Mouse (Mus musculus) megakaryocyte-erythroid progenitor cell, adult 5-6 weeks (primary cell): ENCODE results near the gene Nadk. TPM values are rescaled to one million over a fixed set of nuclear protein-coding genes. Genes with fewer than 3 reads are reported as not detected.

Experiments
- ATAC-seq: replicated peaks from 2 replicates; pipeline ENCODE4 v1.8.0; 2016; ENCODE audit warnings: mild to moderate bottlenecking, inconsistent platforms; ENCODE audit not compliant: severe bottlenecking, poor library complexity, low FRiP score, low TSS enrichment
- total RNA-seq, 2 experiments: library from RNA; stranded (forward) in 1 of 2; stranded (reverse) in 1 of 2; fragments of 200-1000, 215-1000 nt in 1 of 2; fragments of >200 nt in 1 of 2; fragmentation: Nextera tagmentation in 1 of 2; gene quantifications; 2 replicates each; pipeline ENCODE4 v1.2.3; 2014 to 2017

Gene Nadk
- total RNA-seq (2014; fragmentation: Nextera tagmentation), result 76.3 and 86.5 TPM in 2 replicates
- 49.9 and 65.2 TPM in 2 replicates for total RNA-seq (2017)

DNA sequence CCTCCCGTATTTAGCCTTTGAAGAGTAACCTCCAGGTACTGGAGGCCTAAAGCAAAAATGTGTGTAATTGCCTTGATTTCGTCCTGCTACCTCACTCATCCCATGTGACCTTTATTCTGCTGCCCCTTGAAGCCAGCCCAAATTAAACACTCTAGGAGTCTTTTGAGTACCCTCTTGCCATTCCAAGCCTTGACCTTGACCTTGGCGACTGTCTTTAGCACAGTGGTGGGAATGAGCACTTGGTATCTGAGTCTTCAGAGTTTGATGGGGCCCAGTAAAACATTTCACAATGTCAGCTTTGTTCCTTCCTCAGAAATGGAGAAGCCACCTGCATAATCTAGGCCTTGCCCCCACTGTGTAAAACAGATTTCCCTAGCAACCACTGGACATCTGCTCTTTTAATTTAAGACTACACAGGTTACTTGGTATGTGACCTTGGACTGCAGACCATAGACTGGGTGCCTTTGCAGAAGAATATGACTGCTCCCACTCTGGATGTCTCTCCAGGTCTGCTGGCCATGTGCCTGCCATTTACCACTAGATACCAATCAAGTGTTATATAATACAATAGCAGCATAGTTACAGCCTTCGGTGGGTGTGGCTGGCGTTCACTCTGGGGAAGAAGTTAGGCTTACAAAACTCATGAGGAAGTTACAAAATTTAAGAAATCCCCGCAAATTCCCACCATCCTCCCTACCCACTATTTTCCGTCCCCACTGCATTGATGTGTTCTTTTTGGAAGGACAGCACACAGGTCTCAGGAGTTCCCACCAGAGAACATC, at the start of gene Nadk:
Gene Nadk, plus strand, starts transcription at position 718 of the 782 bp plus-strand sequence.
- no peak for ATAC-seq

DNA sequence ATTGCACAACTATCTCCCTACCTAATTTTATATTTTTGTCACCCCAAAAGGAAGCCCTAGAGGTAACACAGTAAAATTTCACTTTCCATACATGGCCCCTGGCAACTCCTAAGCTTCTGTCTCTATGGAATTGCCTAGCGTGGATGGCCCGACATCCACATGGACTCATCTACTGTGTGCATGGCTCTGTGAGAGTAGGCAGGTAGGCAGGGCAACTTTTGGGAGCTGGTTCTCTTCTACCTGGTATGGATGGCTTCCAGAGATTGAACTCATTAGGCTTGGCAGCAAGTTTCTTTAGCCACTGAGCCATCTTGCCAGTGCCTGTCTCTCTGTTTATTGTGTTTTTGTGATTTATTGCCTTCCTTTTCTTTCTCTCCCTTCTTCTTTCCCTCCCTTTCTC, 47.4 kb upstream of the Nadk start:
- no peak for ATAC-seq

DNA sequence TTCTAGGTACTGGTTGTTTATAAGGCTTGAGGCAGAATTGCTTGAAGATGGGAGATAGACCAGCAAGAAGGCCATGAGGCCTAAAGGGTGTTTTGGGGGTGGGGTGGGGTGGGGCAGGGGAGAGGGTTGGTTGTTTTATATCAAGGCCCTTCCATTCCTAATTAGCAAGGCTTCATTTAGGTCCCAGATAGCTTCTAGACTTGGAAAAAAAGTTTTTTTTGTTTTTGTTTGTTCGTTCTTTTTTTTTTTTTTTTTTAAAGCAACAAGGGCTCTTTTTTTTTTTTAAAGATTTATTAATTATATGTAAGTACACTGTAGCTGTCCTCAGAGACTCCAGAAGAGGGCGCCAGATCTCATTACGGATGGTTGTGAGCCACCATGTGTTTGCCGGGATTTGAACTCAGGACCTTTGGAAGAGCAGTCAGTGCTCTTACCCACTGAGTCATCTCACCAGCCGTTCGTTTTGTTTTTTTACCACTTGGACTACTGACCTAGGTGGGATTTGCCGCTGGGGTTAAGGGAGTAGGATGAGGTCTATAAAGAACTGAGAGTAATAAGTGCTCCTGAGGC, 44.1 kb upstream of the Nadk start:
- no peak for ATAC-seq

DNA sequence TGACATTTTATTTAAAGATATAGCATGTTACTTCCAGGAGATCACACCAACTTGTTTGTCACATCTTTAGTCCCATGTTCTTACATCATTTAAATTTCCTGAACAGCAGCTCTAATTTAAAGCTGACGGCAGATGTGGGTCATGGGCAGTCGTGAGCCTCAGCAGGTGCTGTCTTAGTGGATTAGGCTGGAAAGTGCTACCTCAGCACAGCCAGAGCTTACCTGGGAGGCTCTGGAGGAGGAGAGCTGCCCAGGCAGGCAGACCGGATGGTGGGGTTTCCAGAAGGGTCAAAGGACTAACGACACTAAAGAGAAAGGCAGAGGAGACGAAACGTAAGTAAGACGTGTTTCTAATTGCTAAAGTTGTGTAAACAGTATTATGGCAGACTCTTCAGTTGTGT, 39.9 kb upstream of the Nadk start:
- ATAC-seq, result no peak

DNA sequence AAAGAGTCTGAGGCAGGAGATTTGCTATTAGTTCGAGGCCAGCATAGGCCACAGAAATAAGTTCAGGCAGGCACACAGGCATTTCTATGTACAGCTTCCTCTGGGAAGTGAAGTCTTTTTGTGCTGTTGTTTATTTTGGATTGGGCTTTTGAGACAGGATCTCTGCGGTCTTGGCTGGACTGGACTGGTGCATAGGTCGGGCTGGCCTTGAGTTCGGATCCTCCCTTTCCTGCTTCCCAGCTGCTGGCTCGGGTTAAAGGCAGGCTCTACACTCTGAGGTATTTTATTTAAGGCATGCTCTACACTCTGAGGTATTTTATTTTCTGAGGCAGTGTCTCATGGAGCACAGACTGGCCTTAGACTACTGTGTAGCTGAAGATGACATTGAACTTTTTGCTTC, 36.4 kb upstream of the Nadk start:
- ATAC-seq, result no peak

DNA sequence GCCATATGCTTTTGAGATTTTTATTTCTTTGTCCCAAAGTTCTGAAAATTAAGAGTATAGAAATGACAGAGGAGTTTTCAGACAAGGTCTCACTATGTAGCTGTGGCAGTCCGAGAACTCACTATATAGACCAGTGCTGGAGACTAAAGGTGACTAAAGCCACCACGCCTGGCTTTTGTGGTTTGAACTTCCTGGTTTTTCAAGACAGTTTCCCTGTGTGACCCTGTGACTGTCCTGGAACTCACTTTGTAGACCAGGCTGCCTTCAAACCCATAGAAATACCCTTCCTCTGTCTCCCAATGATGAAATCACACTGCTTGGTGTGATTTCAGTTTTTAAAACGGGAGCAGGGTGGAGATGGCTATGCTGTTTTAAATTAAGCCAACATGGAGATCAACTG, 32.9 kb upstream of the Nadk start:
- ATAC-seq, result no peak

DNA sequence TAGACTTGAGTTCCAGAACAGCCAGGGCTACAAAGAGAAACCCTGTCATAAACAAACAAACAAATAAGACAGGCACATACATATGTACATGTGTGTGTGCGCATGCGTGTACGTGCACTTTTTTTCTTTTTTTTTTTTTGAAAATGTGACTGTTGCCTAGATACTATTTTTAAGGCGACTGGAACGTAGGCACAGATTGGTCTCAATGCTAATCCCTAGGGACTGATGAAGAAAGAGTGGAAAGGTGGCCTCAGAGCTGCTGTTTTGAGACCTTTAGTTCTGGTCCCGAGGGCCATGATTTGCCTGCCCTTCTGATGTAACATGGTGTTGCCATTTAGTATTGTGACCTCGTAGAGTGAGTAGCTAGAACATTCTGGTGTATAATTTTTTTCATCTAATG, 12.2 kb upstream of the Nadk start:
- no peak for ATAC-seq

DNA sequence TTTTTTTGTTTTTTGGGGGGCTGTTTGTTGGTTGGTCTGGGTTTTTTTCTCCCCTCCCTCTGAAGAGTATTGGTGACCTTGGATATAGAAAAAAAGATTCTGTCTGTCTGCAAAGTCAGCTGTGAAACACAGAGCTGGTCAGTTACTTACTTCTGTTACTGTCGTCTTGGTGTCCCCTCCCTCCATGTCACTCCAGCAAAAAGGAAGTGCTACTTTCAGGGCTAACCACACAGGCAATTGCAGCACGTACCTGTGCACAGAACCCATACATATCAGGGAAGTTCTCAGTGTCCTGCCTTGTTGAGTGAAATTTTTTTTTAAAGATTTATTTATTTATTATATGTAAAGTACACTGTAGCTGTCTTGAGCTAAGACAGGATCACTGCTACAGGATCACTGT, 11.7 kb upstream of the Nadk start:
- no peak for ATAC-seq

DNA sequence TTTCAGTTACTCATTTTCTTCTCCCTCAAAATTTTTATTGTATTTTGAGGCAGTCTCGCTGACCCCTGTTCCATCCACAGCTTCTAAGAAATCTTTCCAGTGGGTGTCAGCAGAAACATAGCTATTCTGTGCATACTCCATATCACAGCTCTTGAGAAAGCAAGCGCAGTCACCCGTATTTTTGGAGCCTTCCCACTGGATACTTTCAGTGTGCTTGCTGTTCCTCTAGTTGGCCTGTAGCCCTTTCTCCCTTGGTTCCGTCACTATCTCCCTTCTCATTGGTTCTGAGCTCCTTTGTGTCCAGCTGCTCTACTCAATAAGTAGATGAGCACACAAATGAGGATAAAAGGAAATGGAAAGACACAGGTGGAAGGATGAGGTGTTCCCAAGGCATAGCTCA, 11.1 kb upstream of the Nadk start:
- ATAC-seq, result no peak

DNA sequence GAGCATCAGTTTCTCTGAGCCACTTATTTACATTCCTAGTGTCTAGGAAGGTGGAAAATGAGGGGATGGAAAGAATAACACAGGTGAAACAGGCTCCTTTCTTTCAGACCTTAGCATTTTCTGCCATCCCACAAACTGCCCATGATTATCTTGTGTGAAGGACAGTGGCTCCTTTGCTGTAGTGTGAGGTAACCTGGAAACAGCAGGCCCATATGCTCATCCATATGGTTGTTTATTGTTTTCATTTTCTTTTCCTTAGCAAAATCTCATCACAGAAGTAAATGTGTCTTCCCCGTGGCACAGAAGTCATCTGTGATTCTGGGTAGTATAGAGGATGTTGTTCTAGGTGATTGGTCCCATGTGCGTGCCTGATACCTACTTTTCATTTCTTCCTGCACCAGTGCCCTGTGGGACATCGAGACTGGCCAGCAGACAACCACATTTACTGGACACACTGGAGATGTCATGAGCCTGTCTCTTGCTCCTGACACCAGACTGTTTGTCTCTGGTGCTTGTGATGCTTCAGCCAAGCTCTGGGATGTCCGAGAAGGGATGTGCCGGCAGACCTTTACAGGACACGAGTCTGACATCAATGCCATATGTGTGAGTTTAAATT, 9.2 kb upstream of the Nadk start:
- no peak for ATAC-seq

DNA sequence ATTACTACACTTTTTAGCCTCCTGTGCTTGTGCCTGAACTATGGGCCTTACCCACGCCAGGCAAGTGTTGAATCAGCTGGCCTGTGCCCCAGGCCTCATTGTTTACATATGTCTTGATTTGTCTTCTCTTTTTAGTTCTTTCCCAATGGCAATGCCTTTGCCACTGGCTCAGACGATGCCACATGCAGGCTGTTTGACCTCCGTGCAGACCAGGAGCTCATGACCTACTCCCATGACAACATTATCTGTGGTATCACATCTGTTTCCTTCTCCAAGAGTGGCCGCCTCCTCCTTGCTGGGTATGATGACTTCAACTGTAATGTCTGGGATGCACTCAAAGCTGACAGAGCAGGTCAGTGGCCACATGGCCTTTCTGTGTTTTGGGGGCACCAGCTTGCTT, 7.3 kb upstream of the Nadk start:
- peak; percentile 48 for ATAC-seq

DNA sequence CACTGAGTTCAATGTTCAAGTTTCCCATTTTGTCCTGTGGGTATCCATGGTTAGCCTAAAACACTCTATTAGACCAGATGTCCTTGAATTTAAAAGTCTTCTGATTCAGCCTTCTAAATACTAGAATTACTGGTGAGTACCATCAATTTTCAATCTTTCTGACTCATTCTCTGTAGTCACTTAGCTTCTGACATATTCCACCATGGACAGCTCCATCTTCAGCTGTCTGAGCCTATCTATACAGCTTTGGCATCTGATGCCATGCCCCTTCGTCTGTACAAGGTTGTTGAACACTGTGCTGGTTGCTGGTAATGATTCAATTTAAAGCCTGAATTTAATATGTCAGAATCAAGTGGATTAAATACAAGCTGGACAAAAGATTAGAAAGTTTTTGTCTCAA, 6.7 kb upstream of the Nadk start:
- ATAC-seq, result no peak

DNA sequence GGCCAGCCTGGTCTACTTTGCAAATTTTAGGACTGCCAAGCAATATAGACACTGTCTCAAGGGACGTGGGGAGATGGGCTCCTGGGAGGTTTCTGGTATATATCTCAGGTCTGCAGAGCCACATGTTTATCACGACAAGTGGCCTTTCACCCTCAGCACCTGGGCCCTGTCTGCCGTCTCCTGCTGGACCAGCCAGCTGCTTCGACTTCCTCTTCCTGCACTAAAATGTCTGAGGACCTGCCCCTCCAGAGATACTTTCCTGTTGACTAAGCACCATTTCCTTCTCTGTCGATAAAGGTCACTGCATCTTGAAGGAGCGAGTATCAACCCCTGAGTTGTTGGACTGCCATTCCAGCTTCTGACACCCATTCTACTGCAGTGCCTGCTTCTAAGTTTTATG, 2.7 kb upstream of the Nadk start:
- ATAC-seq, result no peak

DNA sequence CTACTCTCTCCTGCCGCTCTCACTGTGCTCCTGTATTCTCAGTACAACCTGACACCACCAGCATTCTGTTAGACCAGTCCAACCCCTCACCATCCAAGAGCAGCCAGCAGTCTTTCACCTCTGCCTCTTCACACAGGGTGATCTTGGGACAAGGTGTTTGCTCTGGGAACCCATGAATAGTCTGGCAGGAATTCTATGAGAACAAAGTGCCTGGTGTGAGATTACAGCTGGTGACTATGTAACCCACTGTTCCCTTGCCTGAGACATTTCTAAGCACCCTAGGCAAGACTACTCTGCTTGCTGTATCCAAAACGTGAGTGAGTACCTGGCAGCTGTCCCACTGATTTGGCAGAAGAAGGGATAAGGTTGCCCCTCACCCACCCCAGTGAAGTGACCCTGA, 1.2 kb upstream of the Nadk start:
- no peak for ATAC-seq

DNA sequence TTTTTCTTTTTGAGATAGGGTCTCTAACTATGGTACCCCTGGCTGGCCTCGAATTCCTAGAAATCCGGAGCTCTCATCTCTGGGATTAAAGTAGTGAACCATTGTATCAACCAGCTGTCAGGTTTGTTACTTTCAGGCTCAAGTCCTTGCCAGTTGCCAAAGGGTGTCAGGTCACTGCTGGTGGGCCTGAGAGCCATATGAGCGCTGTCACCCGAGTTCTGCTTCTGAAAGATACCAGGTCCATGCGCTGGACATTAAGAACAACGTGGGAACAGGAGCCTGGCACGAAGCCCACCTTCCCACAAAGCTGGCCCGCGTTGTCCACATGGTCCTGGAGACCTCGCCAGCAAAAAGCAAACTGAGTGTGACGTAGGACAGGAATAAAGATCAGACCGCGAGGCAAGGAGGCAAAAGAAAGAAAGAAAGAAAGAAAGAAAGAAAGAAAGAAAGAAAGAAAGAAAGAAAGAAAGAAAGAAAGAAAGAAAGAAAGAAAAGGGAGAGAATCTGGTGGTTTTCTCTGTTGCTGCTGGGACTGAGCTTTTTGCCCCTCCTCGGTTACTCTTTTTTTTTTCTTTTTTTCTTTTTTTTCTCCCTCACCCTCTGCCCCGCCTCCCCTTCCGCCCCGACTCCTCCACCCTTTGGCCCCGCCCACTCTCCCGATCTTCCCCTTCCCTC, 684 bp downstream of the Nadk start:
- no peak for ATAC-seq

DNA sequence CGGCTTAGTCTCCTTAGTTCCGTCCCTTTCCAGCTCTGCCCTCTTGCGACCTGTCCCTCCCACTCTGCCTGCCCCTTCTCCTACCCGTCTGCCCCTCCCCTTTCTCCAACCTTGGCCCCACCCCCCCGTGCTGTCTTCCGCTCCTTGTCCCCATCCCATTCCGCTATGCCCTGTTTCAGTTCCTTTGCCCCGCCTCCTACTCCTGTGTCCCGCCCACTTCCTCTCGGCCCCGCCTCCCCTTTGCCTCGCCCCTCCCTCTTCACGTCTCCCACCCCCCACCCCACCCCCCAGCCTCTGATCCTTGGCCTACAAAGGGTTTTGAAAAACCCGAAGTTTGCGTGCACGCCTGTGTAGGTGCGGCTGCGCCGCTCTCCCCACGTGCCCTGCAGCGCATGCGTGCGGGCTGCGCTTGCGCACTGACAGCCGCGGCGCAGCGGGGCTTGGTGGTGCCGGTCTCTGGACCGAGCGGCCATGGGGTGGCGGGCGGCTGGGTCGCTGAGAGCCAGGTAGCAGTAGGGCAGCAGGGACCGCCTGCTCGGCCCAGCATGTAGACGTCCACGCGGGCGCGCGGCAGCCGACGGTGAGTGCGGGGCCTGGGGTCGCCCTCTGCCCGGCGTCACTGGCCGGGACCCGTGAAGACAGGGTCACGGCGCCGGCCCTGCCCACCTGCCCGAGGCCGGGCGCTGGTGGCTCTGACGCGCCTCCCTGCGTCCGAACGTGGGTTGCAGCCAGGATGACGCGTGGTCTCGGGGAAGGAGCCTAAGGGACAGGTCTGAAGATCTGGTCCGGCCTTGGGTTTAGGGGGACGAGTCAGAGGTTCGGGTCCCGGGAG, 1.4 kb downstream of the Nadk start:
- peak; percentile 85 for ATAC-seq

DNA sequence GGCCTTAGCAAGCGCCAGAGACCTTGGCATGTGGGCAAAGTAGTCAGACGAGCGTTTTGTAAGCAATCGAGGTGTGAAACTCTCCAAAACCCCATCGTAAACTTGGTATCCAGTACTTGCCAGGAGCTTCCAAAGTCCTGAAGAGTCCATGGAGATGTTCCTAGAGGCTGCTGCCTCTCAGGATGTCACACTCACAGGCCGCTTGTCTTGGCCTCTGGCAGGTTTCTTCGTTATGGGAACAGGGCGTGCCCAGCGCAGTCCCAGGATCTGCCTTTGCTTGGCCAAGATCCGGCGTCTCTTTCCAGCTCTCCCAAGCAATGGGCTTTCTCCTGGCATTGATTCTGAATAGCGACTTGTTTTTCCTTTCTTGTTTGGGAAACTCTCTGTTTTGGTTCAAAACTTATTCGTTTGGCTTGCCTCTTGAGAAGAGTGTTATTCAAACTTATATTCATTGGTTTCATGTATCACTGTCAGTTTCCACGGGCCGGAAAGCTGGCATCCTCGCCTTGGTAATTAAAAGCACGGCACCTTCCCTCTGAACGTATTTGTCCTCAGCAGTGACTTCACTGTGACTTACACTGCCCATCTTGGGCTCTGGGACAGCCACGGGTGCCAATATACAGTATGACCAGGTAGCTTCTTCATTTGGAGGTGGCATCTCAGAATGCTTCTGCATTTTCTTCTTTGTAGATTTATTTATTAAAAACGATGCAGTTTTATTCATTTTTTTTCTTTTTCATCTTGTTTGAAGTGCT, 2.3 kb downstream of the Nadk start:
- ATAC-seq, result 0 out of 2 replicates have a peak, but pooled peaks have one; percentile 21

DNA sequence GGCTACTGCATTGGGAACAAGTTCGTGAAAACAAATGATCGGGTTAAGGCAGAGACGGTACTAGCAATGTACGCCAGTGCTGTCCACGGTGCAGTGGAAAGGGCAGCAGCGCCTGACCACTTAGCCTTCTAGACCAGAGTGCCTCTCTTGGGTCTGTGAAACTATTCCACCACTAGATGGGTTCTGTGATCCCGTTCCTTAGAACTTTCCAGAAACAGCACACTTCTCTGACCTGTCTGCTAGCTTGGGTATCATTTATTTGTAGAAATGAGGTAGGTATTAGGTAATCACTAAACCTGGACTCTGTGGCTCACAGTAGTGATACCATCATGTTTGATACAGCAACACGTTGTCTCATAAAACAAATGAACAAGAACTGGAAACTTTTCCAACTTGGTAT, 4.4 kb downstream of the Nadk start:
- no peak for ATAC-seq

DNA sequence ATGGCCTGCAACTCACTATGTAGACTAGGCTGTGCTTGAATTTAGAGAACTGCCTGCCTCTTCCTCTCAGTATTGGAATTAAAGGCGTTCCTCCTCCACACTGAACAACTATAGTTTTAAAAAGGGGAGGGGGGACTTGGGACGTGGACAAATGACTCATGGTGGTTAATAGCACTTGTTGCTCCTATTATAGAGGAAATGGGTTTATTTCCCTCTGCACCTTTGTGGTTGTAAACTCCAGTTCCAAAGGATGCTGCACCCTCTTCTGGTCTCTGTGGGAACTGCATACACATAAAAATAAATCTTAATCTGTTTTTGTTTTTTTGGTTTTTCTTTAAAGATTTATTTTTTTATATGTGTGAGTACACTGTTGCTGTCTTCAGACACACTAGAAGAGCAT, 6.0 kb downstream of the Nadk start:
- no peak for ATAC-seq
